24 mouse cellular contexts compared by ENCODE assay signal in the genomic region with DNA sequence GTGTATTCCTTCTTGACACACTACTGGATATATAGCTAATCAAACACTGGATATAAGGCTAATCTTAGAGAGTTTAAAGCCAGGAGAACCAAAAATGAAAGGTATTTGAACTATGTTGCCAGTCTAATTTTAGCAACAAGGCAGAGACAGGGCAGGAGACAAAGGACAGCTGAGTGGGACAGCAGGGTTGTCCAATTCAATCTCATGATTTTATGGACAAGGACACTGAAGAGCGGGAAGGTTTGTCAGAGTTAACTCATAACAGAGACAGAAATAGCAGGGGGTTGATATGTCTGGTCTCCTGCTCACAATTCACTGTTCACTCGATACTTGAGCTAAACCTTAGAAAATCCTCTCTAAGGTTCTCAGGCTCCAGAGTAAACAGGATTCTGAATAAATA.
DNase-seq lines count a peak whose midpoint lies in the region; ATAC-seq and TF ChIP-seq lines count a peak whose summit lies in the region.
"Had no signal": no experiment of that assay in that cellular context is flagged by ENCODE, and none has a peak within 500 bp of the region (broad histone marks: within the 10 kb centered on the region; RNA-seq: fewer than 3 reads in every experiment).

No protein-coding gene starts in this region.

- 68% methylated on average over 2 of the region's 2 CpGs for WGBS in limb, embryonic 13.5 days
- WGBS in limb, embryonic 10.5 days, result 85% methylated on average over 2 of the region's 2 CpGs
- WGBS in heart, embryonic 12.5 days, result 36% methylated on average over 2 of the region's 2 CpGs
- 31% methylated on average over 2 of the region's 2 CpGs for WGBS in heart, postnatal 0 days
- WGBS in liver, embryonic 12.5 days (ENCODE audit: insufficient replicate concordance), result 71% methylated on average over 2 of the region's 2 CpGs

- intact Hi-C loops in left cerebral cortex, postnatal 10 days (cut with DNase I), result no loop called here

- H3K4me2 ChIP-seq in limb, embryonic 13.5 days (replicated peaks), result no peak overlapping the region
- H3K4me2 ChIP-seq in heart, embryonic 12.5 days, result no peak overlapping the region
- H3K4me2 ChIP-seq in heart, postnatal 0 days (ENCODE audit: low read depth, low read length), result 0 out of 2 replicates have a peak overlapping the region, but pooled peaks have one; percentile 12
- no peak overlapping the region for H3K4me2 ChIP-seq in liver, embryonic 12.5 days
- H3K4me2 ChIP-seq: embryonic facial prominence, embryonic 12.5 days; limb, embryonic 12.5 days; liver, embryonic 13.5 days had no signal

- 0 out of 2 replicates have a peak, but pooled peaks have one; percentile 32 for ATAC-seq in limb, embryonic 13.5 days (ENCODE audit: low FRiP score, low read depth)
- ATAC-seq in heart, embryonic 12.5 days (ENCODE audit: insufficient number of reproducible peaks, low FRiP score), result no peak
- peak; percentile 86 for ATAC-seq in heart, postnatal 0 days (ENCODE audit: insufficient read depth, low read depth)
- ATAC-seq in megakaryocyte, adult 5-6 weeks (ENCODE audit: poor library complexity, severe bottlenecking), result no peak
- ATAC-seq in liver, embryonic 12.5 days, result no peak
- ATAC-seq: CD4-positive, CD25-positive, alpha-beta regulatory T cell, adult 4 months; forebrain, embryonic 14.5 days; hindbrain, embryonic 16.5 days had no signal

- H3K9ac ChIP-seq in limb, embryonic 13.5 days, result no peak overlapping the region
- no peak overlapping the region for H3K9ac ChIP-seq in heart, embryonic 12.5 days
- H3K9ac ChIP-seq in heart, postnatal 0 days (replicated peaks; ENCODE audit: low read depth, low read length), result peak overlapping the region; percentile 22; the same call in 1 of the 2 replicates
- no peak overlapping the region for H3K9ac ChIP-seq in liver, embryonic 12.5 days
- H3K9ac ChIP-seq: embryonic facial prominence, embryonic 12.5 days; limb, embryonic 12.5 days; liver, embryonic 13.5 days had no signal

- no peak for TF ChIP-seq CTCF in heart, postnatal 0 days (IDR thresholded peaks at IDR 0.05; ENCODE audit: low read depth)

- H3K9me3 ChIP-seq in limb, embryonic 13.5 days, result peaks cover 5% of the 10 kb centered on the region
- no peaks in the 10 kb centered on the region for H3K9me3 ChIP-seq in limb, embryonic 10.5 days (replicated peaks)
- H3K9me3 ChIP-seq in heart, embryonic 12.5 days (replicated peaks), result no peaks in the 10 kb centered on the region
- peaks cover 4% of the 10 kb centered on the region; the same call in 1 of the 2 replicates for H3K9me3 ChIP-seq in heart, postnatal 0 days (replicated peaks; ENCODE audit: control insufficient read depth, low read length)
- no peaks in the 10 kb centered on the region for H3K9me3 ChIP-seq in liver, embryonic 12.5 days (replicated peaks)
- H3K9me3 ChIP-seq: embryonic facial prominence, embryonic 12.5 days; limb, embryonic 12.5 days; liver, embryonic 13.5 days had no signal

- TF ChIP-seq EP300 in heart, postnatal 0 days (IDR thresholded peaks at IDR 0.05; ENCODE audit: low read depth), result peak; percentile 33

- H3K27ac ChIP-seq in limb, embryonic 13.5 days, result no peak overlapping the region
- H3K27ac ChIP-seq in limb, embryonic 10.5 days, result no peak overlapping the region
- peak overlapping the region; percentile 93 for H3K27ac ChIP-seq in heart, embryonic 12.5 days (ENCODE audit: poor library complexity, severe bottlenecking)
- H3K27ac ChIP-seq in heart, postnatal 0 days (ENCODE audit: low read depth), result peak overlapping the region; percentile 86
- no peak overlapping the region for H3K27ac ChIP-seq in liver, embryonic 12.5 days
- H3K27ac ChIP-seq: embryonic facial prominence, embryonic 12.5 days; limb, embryonic 12.5 days; liver, embryonic 13.5 days; macrophage had no signal

- no peak for DNase-seq in limb, embryonic 10.5 days (ENCODE audit: low spot score)
- peak; percentile 70 for DNase-seq in heart, postnatal 0 days (ENCODE audit: low spot score)
- DNase-seq in left cerebral cortex, postnatal 10 days (ENCODE audit: extremely low spot score in 1 of 2, low spot score in 2 of 2), result no peak
- DNase-seq: adrenal gland, postnatal 25 days; cerebellum, adult 11-12 months; cerebellum, adult 9-11 months; embryo, embryonic 11 days; kidney, adult 2 months; kidney, postnatal 4 days; liver, embryonic 13.5 days; lung, adult 18-20 months; lung, postnatal 10 days; midbrain, embryonic 14.5 days; thymus, postnatal 4 days had no signal

- H3K4me3 ChIP-seq in limb, embryonic 13.5 days, result no peak overlapping the region
- H3K4me3 ChIP-seq in limb, embryonic 10.5 days, result no peak overlapping the region
- no peak overlapping the region for H3K4me3 ChIP-seq in heart, embryonic 12.5 days
- no peak overlapping the region for H3K4me3 ChIP-seq in heart, postnatal 0 days (ENCODE audit: low read depth, low read length)
- no peak overlapping the region for H3K4me3 ChIP-seq in liver, embryonic 12.5 days
- H3K4me3 ChIP-seq: embryonic facial prominence, embryonic 12.5 days; limb, embryonic 12.5 days; liver, embryonic 13.5 days had no signal

- H3K27me3 ChIP-seq in limb, embryonic 13.5 days, result peaks cover 21% of the 10 kb centered on the region; the same call in 1 of the 2 replicates
- H3K27me3 ChIP-seq in limb, embryonic 10.5 days (ENCODE audit: low read depth, poor library complexity, severe bottlenecking), result no peaks in the 10 kb centered on the region
- H3K27me3 ChIP-seq in heart, embryonic 12.5 days (replicated peaks), result no peaks in the 10 kb centered on the region
- H3K27me3 ChIP-seq in heart, postnatal 0 days (ENCODE audit: control insufficient read depth, insufficient read depth, low read length), result no peaks in the 10 kb centered on the region
- no peaks in the 10 kb centered on the region for H3K27me3 ChIP-seq in liver, embryonic 12.5 days (replicated peaks)
- H3K27me3 ChIP-seq: embryonic facial prominence, embryonic 12.5 days; limb, embryonic 12.5 days; liver, embryonic 13.5 days had no signal

- H3K36me3 ChIP-seq in limb, embryonic 13.5 days, result peaks cover 35% of the 10 kb centered on the region
- peaks cover 47% of the 10 kb centered on the region for H3K36me3 ChIP-seq in limb, embryonic 10.5 days
- H3K36me3 ChIP-seq in heart, embryonic 12.5 days, result peaks cover 32% of the 10 kb centered on the region
- no peaks in the 10 kb centered on the region for H3K36me3 ChIP-seq in heart, postnatal 0 days (replicated peaks; ENCODE audit: control insufficient read depth, insufficient read depth, low read length)
- no peaks in the 10 kb centered on the region for H3K36me3 ChIP-seq in liver, embryonic 12.5 days
- H3K36me3 ChIP-seq: liver, embryonic 13.5 days had no signal

- peaks cover 5% of the 10 kb centered on the region for H3K4me1 ChIP-seq in limb, embryonic 13.5 days
- H3K4me1 ChIP-seq in limb, embryonic 10.5 days, result peaks cover 9% of the 10 kb centered on the region
- H3K4me1 ChIP-seq in heart, embryonic 12.5 days (replicated peaks), result peaks cover 49% of the 10 kb centered on the region
- peaks cover 29% of the 10 kb centered on the region for H3K4me1 ChIP-seq in heart, postnatal 0 days (ENCODE audit: control insufficient read depth, insufficient read depth)
- peaks cover 22% of the 10 kb centered on the region for H3K4me1 ChIP-seq in liver, embryonic 12.5 days

Comparison
In these comparisons a context has a peak if more than half of its experiments do, and no peak if none do; other contexts are left out.
1. ATAC-seq: peak in limb, embryonic 13.5 days (single experiment) and heart, postnatal 0 days (single experiment); none in heart, embryonic 12.5 days (single experiment), megakaryocyte, adult 5-6 weeks (single experiment) and liver, embryonic 12.5 days (single experiment).
2. H3K27ac ChIP-seq: peak in heart, embryonic 12.5 days (single experiment) and heart, postnatal 0 days (single experiment); none in limb, embryonic 13.5 days (single experiment), limb, embryonic 10.5 days (single experiment) and liver, embryonic 12.5 days (single experiment).